25 mouse cellular contexts compared by ENCODE assay signal in genomic region chr2:92316652-92317051, GRCm38 (mm10). TPM values are rescaled to one million over a fixed set of nuclear protein-coding genes. Genes with fewer than 3 reads are reported as not detected.
DNase-seq lines count a peak whose midpoint lies in the region; ATAC-seq lines count a peak whose summit lies in the region.
"Had no signal": no experiment of that assay in that cellular context is flagged by ENCODE, and none has a peak within 500 bp of the region (broad histone marks: within the 10 kb centered on the region; RNA-seq: fewer than 3 reads in every experiment).

No protein-coding gene starts in this region.

- no peaks in the 10 kb centered on the region for H3K27me3 ChIP-seq in heart, embryonic 11.5 days (ENCODE audit: control insufficient read depth, insufficient read depth, low read length)
- H3K27me3 ChIP-seq in forebrain, embryonic 16.5 days (replicated peaks; ENCODE audit: control insufficient read depth, insufficient read depth, low read length), result no peaks in the 10 kb centered on the region
- H3K27me3 ChIP-seq in hindbrain, embryonic 12.5 days, result no peaks in the 10 kb centered on the region
- H3K27me3 ChIP-seq: CH12.LX; embryonic facial prominence, embryonic 12.5 days; heart, embryonic 15.5 days; limb, embryonic 13.5 days; lung, embryonic 15.5 days; midbrain, embryonic 13.5 days; stomach, embryonic 15.5 days had no signal

- peaks cover 2% of the 10 kb centered on the region; the same call in 1 of the 2 replicates for H3K36me3 ChIP-seq in heart, embryonic 11.5 days (ENCODE audit: control insufficient read depth, insufficient read depth, low read length)
- no peaks in the 10 kb centered on the region for H3K36me3 ChIP-seq in forebrain, embryonic 16.5 days (ENCODE audit: control insufficient read depth, insufficient read depth)
- peaks cover 7% of the 10 kb centered on the region; the same call in 1 of the 2 replicates for H3K36me3 ChIP-seq in hindbrain, embryonic 12.5 days

- no peaks in the 10 kb centered on the region for H3K9me3 ChIP-seq in heart, embryonic 11.5 days (replicated peaks; ENCODE audit: control insufficient read depth, low read length)
- no peaks in the 10 kb centered on the region for H3K9me3 ChIP-seq in forebrain, embryonic 16.5 days (ENCODE audit: control insufficient read depth, low read length)
- H3K9me3 ChIP-seq in hindbrain, embryonic 12.5 days (replicated peaks), result no peaks in the 10 kb centered on the region
- H3K9me3 ChIP-seq: embryonic facial prominence, embryonic 12.5 days; heart, embryonic 15.5 days; limb, embryonic 13.5 days; lung, embryonic 15.5 days; midbrain, embryonic 13.5 days; stomach, embryonic 15.5 days had no signal

- no peak overlapping the region for H3K9ac ChIP-seq in heart, embryonic 11.5 days (ENCODE audit: low read depth, low read length)
- H3K9ac ChIP-seq in forebrain, embryonic 16.5 days (replicated peaks; ENCODE audit: low read depth, low read length), result no peak overlapping the region
- no peak overlapping the region for H3K9ac ChIP-seq in hindbrain, embryonic 12.5 days
- H3K9ac ChIP-seq: embryonic facial prominence, embryonic 12.5 days; forebrain, postnatal 0 days; heart, embryonic 15.5 days; limb, embryonic 13.5 days; lung, embryonic 15.5 days; midbrain, embryonic 13.5 days; stomach, embryonic 15.5 days had no signal

- no peak for ATAC-seq in heart, embryonic 11.5 days (replicated peaks; ENCODE audit: insufficient number of reproducible peaks, low FRiP score, low TSS enrichment)
- ATAC-seq in granulocyte monocyte progenitor cell, adult 5-6 weeks (replicated peaks; ENCODE audit: poor library complexity, severe bottlenecking), result peak; percentile 79
- ATAC-seq in forebrain, embryonic 16.5 days, result no peak
- ATAC-seq in hindbrain, embryonic 12.5 days (ENCODE audit: low FRiP score), result no peak
- ATAC-seq: forebrain, postnatal 0 days; intestine, postnatal 0 days; midbrain, embryonic 13.5 days had no signal

- no peak overlapping the region for H3K27ac ChIP-seq in heart, embryonic 11.5 days (ENCODE audit: low read depth, low read length)
- H3K27ac ChIP-seq in forebrain, embryonic 16.5 days (ENCODE audit: low read length), result no peak overlapping the region
- H3K27ac ChIP-seq in hindbrain, embryonic 12.5 days, result no peak overlapping the region
- H3K27ac ChIP-seq: embryonic facial prominence, embryonic 12.5 days; heart, embryonic 15.5 days; limb, embryonic 13.5 days; lung, embryonic 15.5 days; midbrain, embryonic 13.5 days; stomach, embryonic 15.5 days had no signal

- no peaks in the 10 kb centered on the region for H3K4me1 ChIP-seq in heart, embryonic 11.5 days (ENCODE audit: control insufficient read depth, insufficient read depth, low read length)
- H3K4me1 ChIP-seq in forebrain, embryonic 16.5 days (replicated peaks; ENCODE audit: control insufficient read depth, insufficient read depth, low read length), result no peaks in the 10 kb centered on the region; the same call in 1 of the 2 replicates
- no peaks in the 10 kb centered on the region for H3K4me1 ChIP-seq in hindbrain, embryonic 12.5 days
- H3K4me1 ChIP-seq: heart, embryonic 15.5 days; lung, embryonic 15.5 days; stomach, embryonic 15.5 days had no signal

- H3K4me2 ChIP-seq in heart, embryonic 11.5 days, result no peak overlapping the region
- H3K4me2 ChIP-seq in forebrain, embryonic 16.5 days (ENCODE audit: low read length), result no peak overlapping the region
- no peak overlapping the region for H3K4me2 ChIP-seq in hindbrain, embryonic 12.5 days (replicated peaks)
- H3K4me2 ChIP-seq: embryonic facial prominence, embryonic 12.5 days; heart, embryonic 15.5 days; limb, embryonic 13.5 days; liver, embryonic 11.5 days; lung, embryonic 15.5 days; midbrain, embryonic 13.5 days; stomach, embryonic 15.5 days had no signal

- peak; percentile 49 for DNase-seq in heart, adult 11 months
- DNase-seq in NIH3T3 (ENCODE audit: low read depth), result peak; percentile 6
- DNase-seq in neural tube, embryonic 10.5 days (ENCODE audit: extremely low spot score, low spot score), result no peak
- DNase-seq: adrenal gland, adult 8-10 months; B cell, adult 2 months; cerebellum, adult 8-10 months; forebrain, postnatal 0 days; kidney, adult 9 months; kidney, postnatal 10 days; right cerebral cortex, postnatal 25 days had no signal

- WGBS in heart, embryonic 11.5 days (ENCODE audit: insufficient replicate concordance), result 58% methylated on average over 3 of the region's 3 CpGs
- 78% methylated on average over 3 of the region's 3 CpGs for WGBS in forebrain, embryonic 16.5 days
- WGBS in hindbrain, embryonic 12.5 days, result 85% methylated on average over 3 of the region's 3 CpGs

- no peak overlapping the region for H3K4me3 ChIP-seq in heart, embryonic 11.5 days (ENCODE audit: low read depth, low read length)
- H3K4me3 ChIP-seq in forebrain, embryonic 16.5 days (replicated peaks; ENCODE audit: low read length), result no peak overlapping the region
- H3K4me3 ChIP-seq in hindbrain, embryonic 12.5 days, result no peak overlapping the region
- H3K4me3 ChIP-seq: embryonic facial prominence, embryonic 12.5 days; erythroblast, embryonic 14.5 days; heart, embryonic 15.5 days; limb, embryonic 13.5 days; lung, embryonic 15.5 days; midbrain, embryonic 13.5 days; stomach, embryonic 15.5 days had no signal

RNA-seq across cellular contexts. Expression of gene Pex16, which starts 57.8 kb away (rescaled TPM):
- polyA plus RNA-seq in heart, embryonic 11.5 days (2014; fragmentation: Nextera tagmentation; extraction: Ambion mirVana), result 12.5 and 13.6 TPM in 2 replicates
- total RNA-seq in granulocyte monocyte progenitor cell, adult 5-6 weeks (2014; fragmentation: Nextera tagmentation), result 13.2 and 21.1 TPM in 2 replicates
- total RNA-seq in granulocyte monocyte progenitor cell, adult 5-6 weeks (2017), result 15.3 and 17.0 TPM in 2 replicates
- polyA plus RNA-seq in forebrain, embryonic 16.5 days (2015; fragmentation: Nextera tagmentation; extraction: Ambion mirVana), result 38.3 and 42.0 TPM in 2 replicates
- 23.1 and 25.0 TPM in 2 replicates for polyA plus RNA-seq in hindbrain, embryonic 12.5 days (2016; fragmentation: Nextera tagmentation; extraction: Ambion mirVana)

RNA-seq across cellular contexts. Expression of gene Large2, which starts 58.0 kb away (rescaled TPM):
- 0.93 and 2.0 TPM in 2 replicates for polyA plus RNA-seq in heart, embryonic 11.5 days (2014; fragmentation: Nextera tagmentation; extraction: Ambion mirVana)
- 0.75 and 2.5 TPM in 2 replicates for total RNA-seq in granulocyte monocyte progenitor cell, adult 5-6 weeks (2014; fragmentation: Nextera tagmentation)
- 0.13 TPM in 1 of 2 replicates, not detected in the other for total RNA-seq in granulocyte monocyte progenitor cell, adult 5-6 weeks (2017)
- 1.4 and 2.4 TPM in 2 replicates for polyA plus RNA-seq in forebrain, embryonic 16.5 days (2015; fragmentation: Nextera tagmentation; extraction: Ambion mirVana)
- polyA plus RNA-seq in hindbrain, embryonic 12.5 days (2016; fragmentation: Nextera tagmentation; extraction: Ambion mirVana), result 5.4 and 7.0 TPM in 2 replicates
- total RNA-seq: megakaryocyte-erythroid progenitor cell, adult 5-6 weeks had no signal
- polyA plus RNA-seq: erythroblast, embryonic 14.5 days had no signal
